Mouse (Mus musculus): ENCODE data around the gene Ptprg.

- no peak for TF ChIP-seq POLR2A (IDR thresholded peaks at IDR 0.05; ENCODE audit: insufficient read depth, low read depth, low read length)
- TF ChIP-seq CTCF (IDR thresholded peaks at IDR 0.05) = no peak
- TF ChIP-seq EP300 (IDR thresholded peaks at IDR 0.05; ENCODE audit: insufficient read depth, low read depth, low read length) = no peak
Measured at GRCm38 (mm10) chr14:11612426-11612825, 59.1 kb downstream of the Ptprg start.
